Mouse (Mus musculus) hindbrain, embryonic 16.5 days (tissue): ENCODE measurements around the gene Cux2. TPM values are rescaled to one million over a fixed set of nuclear protein-coding genes. Genes with fewer than 3 reads are reported as not detected.

Source experiments
- ATAC-seq: fragments of 200-750 bp; cut with Nextera tagmentation; 2 replicates; pipeline ENCODE4 v1.8.0; 2017; ENCODE audit warnings: moderate TSS enrichment, moderate library complexity
- H3K27ac ChIP-seq: fragments of 300-500 bp; sonication (generic); 2 replicates; pipeline ENCODE4 v1.5.1; 2014; ENCODE audit warnings: low read depth, mild to moderate bottlenecking, control low read depth, low read length, moderate library complexity
- H3K27me3 ChIP-seq: fragments of 300-500 bp; sonication (generic); replicated peaks from 2 replicates; pipeline ENCODE4 v1.6.1; 2014; ENCODE audit warnings: low read length; ENCODE audit not compliant: control insufficient read depth, insufficient read depth
- H3K36me3 ChIP-seq: fragments of 300-500 bp; sonication (generic); 2 replicates; pipeline ENCODE4 v1.6.1; 2014; ENCODE audit warnings: mild to moderate bottlenecking, low read length, moderate library complexity, mixed read lengths; ENCODE audit not compliant: control insufficient read depth, insufficient read depth
- H3K4me1 ChIP-seq: fragments of 300-500 bp; sonication (generic); 2 replicates; pipeline ENCODE4 v1.6.1; 2014; ENCODE audit warnings: low read depth, low read length; ENCODE audit not compliant: control insufficient read depth, insufficient read depth
- H3K4me2 ChIP-seq: fragments of 300-500 bp; sonication (generic); 2 replicates; pipeline ENCODE4 v1.6.1; 2014; ENCODE audit warnings: mild to moderate bottlenecking, low read length, control low read depth, moderate library complexity
- H3K4me3 ChIP-seq: fragments of 300-500 bp; sonication (generic); 2 replicates; pipeline ENCODE4 v1.5.1; 2014; ENCODE audit warnings: mild to moderate bottlenecking, low read length, control low read depth, moderate library complexity
- H3K9ac ChIP-seq: fragments of 300-500 bp; sonication (generic); 2 replicates; pipeline ENCODE4 v1.6.1; 2014; ENCODE audit warnings: low read depth, mild to moderate bottlenecking, control low read depth, low read length, moderate library complexity
- H3K9me3 ChIP-seq: fragments of 300-500 bp; sonication (generic); 2 replicates; pipeline ENCODE4 v1.6.1; 2014; ENCODE audit warnings: mild to moderate bottlenecking, low read length, moderate library complexity; ENCODE audit not compliant: control insufficient read depth
- WGBS: fragments of 180-500 bp; shearing (Covaris S2); extraction: QIAGEN DNeasy Blood & Tissue Kit; methylation state at CpG from one replicate; pipeline ENCODE4 v1.1.7; 2014; 5-methylcytosine and 5-hydroxymethylcytosine counted together
- polyA plus RNA-seq: library from polyadenylated mRNA; unstranded; fragments of >200 nt; fragmentation: Nextera tagmentation; extraction: Ambion mirVana; gene quantifications from 2 replicates; pipeline ENCODE4 v1.2.1, GENCODE M21; 2015

Gene Cux2
- polyA plus RNA-seq, 1 experiment from 2014 or later = 16.7 TPM

DNA sequence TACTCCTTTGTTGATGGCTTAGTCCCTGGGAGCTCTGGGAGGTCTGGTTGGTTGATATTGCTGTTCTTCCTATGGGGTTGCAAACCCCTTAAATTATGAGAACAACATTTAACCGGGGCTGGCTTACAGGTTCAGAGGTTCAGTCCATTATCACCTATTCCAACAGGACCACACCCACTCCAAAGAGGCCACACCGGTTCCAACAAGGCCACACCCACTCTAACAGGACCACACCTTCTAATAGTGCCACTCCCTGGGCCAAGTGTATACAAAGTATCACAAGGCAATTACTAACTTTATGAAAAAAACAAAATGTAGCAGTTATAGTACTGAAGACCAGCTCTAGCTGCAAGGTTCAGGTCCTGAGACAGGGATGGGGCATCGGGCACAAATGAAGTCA is 34.6 kb upstream of the Cux2 start:
- Histone ChIP-seq H3K27me3 (no peaks in the 10 kb centered on the region), H3K36me3 (no peaks in the 10 kb centered on the region), H3K9ac (no peak overlapping the region), H3K27ac (no peak overlapping the region), H3K4me1 (no peaks in the 10 kb centered on the region), H3K9me3 (no peaks in the 10 kb centered on the region), H3K4me2 (no peak overlapping the region), H3K4me3 (no peak overlapping the region)
- no peak for ATAC-seq
- WGBS = 76% methylated on average over 3 of the region's 3 CpGs

DNA sequence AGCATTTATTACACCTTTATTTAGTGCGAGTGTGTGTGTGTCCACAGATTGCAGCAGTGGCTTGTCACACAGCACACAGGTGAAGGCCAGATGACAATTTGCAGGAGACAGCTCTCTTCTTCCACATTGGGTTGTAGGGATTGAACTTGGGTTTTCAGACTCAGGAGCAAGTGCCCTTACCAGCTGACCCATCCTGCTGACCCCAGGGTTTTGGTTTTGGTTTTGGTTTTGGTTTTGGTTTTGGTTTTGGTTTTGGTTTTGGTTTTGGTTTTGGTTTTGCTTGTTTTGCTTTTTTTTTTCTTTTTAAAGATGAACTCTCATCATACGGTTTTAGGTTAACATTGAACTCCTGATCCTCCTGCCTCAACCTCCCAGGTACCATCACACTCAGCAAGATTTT is 33.4 kb upstream of the Cux2 start:
- Histone ChIP-seq H3K4me2 (no peak overlapping the region), H3K27ac (no peak overlapping the region), H3K4me3 (no peak overlapping the region), H3K9me3 (no peaks in the 10 kb centered on the region), H3K27me3 (no peaks in the 10 kb centered on the region), H3K9ac (no peak overlapping the region), H3K4me1 (no peaks in the 10 kb centered on the region), H3K36me3 (no peaks in the 10 kb centered on the region)
- WGBS = 94% methylated on average over 2 of the region's 2 CpGs
- ATAC-seq = no peak

DNA sequence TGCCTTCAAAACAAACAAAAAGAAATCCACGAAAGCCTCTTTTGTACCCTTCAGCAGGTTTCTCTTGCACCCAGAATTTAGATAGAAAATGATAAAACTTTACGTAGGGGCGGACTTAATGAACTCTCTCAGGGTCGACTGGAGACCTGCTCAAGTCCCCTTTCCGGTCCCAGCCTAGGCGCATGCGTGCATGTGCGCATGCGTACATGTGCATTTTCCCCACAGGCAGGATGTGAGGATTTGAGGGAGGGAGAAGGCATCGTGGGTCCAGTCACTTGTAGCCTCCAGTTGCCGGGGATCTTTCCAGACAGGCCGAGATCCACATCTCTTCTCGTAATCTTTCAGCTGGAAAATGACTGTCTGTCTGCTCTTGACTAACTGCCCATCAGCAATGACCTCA is 31.6 kb upstream of the Cux2 start:
- Histone ChIP-seq H3K27me3 (no peaks in the 10 kb centered on the region), H3K4me1 (no peaks in the 10 kb centered on the region), H3K9ac (no peak overlapping the region), H3K27ac (no peak overlapping the region), H3K4me2 (no peak overlapping the region), H3K4me3 (no peak overlapping the region), H3K9me3 (no peaks in the 10 kb centered on the region), H3K36me3 (no peaks in the 10 kb centered on the region)
- WGBS = 89% methylated on average over 13 of the region's 13 CpGs
- no peak for ATAC-seq

DNA sequence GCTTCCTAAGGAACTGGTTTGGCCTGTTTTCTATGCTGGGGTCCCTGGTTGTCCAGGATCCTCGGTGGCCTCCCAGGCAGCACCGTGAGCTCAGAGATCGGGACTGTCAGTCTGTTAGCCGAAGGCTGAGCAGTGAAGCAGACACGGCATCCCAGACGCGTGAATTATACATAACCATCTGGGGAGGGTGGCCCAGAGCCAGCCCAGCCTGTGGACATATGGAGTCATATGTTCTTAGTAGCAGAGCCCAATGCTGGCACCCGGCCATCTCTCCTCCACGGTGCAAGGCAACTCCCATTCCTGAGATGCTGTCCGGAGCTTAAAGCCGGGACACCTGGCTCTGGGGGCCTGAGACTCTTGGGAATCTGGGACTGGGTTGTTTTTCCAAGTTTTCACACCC is 31.0 kb upstream of the Cux2 start:
- peak; percentile 70; the same call in 1 of the 2 replicates for ATAC-seq
- H3K4me2 ChIP-seq = no peak overlapping the region
- H3K4me1 ChIP-seq = no peaks in the 10 kb centered on the region
- no peak overlapping the region for H3K4me3 ChIP-seq
- no peak overlapping the region for H3K9ac ChIP-seq
- H3K9me3 ChIP-seq = no peaks in the 10 kb centered on the region
- H3K27me3 ChIP-seq = no peaks in the 10 kb centered on the region
- H3K36me3 ChIP-seq = no peaks in the 10 kb centered on the region
- H3K27ac ChIP-seq = peak overlapping the region; percentile 64; the same call in 1 of the 2 replicates
- 40% methylated on average over 11 of the region's 11 CpGs for WGBS

DNA sequence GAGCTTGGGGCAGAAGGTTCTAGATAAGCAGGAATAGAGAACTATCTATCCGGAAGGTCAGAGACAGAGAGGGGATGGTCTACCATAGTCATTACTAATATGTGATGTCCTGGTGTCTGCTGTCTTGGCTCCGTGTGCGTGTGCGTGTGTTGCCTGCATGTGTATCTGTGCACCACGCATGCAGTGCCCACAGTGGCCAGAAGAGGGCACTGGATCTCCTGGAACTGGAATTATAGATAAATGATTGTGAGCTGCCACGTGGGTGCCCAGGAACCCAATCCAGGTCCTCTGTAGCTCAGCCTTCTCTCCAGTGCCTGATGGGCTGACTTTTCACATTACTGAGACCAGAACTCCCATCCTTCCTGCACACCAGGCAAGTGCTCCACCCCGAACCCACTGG is 29.9 kb upstream of the Cux2 start:
- Histone ChIP-seq H3K27ac (no peak overlapping the region), H3K27me3 (no peaks in the 10 kb centered on the region), H3K9me3 (no peaks in the 10 kb centered on the region), H3K4me3 (no peak overlapping the region), H3K4me1 (no peaks in the 10 kb centered on the region), H3K4me2 (no peak overlapping the region), H3K9ac (no peak overlapping the region), H3K36me3 (no peaks in the 10 kb centered on the region)
- no peak for ATAC-seq
- WGBS = 87% methylated on average over 7 of the region's 7 CpGs

DNA sequence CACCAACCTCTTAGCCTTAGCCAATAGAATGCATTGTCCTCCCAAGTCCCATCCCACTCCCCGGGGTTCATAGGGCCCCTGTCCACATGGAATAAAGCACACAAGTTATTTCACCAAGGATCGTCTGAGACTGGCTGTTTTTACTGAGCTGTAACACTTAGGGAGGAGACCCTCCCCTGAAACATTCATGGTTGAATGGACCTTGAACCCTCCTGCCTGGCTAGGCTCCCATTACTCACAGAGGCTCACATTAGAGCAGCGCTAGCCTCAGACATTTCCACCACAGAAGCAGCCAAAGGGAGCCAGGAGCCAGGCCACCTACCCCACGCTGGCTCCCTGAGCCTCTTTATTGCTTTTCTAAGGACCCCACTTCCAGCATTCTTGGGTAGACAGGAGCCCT is 27.3 kb upstream of the Cux2 start:
- Histone ChIP-seq H3K4me2 (no peak overlapping the region), H3K36me3 (no peaks in the 10 kb centered on the region), H3K4me1 (no peaks in the 10 kb centered on the region), H3K4me3 (no peak overlapping the region), H3K27ac (no peak overlapping the region), H3K9me3 (no peaks in the 10 kb centered on the region), H3K9ac (no peak overlapping the region), H3K27me3 (no peaks in the 10 kb centered on the region)
- 72% methylated on average over 4 of the region's 4 CpGs for WGBS
- no peak for ATAC-seq

DNA sequence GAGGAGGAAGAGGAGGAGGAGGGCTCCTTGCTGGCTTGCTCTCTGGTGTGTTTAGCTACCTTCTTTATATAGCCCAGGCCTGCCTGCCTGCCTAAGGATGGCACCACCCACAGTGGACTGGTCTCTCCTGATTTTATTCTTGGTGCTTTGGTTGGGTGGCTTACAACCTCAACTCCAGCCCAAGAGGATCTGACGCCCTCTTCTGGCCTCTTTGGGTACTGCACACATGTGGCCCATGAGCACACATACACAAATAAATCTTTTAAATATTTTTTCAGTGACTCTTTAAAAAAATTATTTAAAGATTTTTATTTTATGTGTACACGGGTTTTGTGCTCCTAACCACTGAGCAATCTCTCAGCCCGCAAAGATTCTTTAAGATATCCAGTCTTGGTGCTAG is 25.8 kb upstream of the Cux2 start:
- Histone ChIP-seq H3K4me1 (no peaks in the 10 kb centered on the region), H3K27me3 (no peaks in the 10 kb centered on the region), H3K9ac (no peak overlapping the region), H3K4me2 (no peak overlapping the region), H3K9me3 (no peaks in the 10 kb centered on the region), H3K27ac (no peak overlapping the region), H3K4me3 (no peak overlapping the region), H3K36me3 (no peaks in the 10 kb centered on the region)
- 53% methylated on average over 3 of the region's 3 CpGs for WGBS
- no peak for ATAC-seq

DNA sequence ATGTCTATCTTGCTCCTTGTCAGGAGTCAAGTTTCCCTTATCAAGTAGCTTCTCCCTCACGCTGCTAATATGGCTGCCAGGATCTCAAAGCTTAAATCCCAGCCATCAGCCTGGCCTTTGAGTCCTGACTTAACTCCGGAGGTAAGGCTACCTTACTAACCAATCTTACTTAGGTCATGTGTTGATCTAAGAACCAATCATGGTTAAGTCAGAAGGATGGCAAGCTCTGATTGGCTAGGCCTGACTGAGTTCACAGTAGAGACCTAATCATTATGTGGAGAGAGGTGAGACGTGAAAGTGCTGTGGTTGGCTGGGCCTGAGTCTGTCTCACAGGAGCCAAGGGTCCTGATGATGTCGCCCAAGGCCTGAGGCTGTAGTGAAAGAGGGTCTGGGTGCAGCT is 22.1 kb upstream of the Cux2 start:
- ATAC-seq = no peak
- Histone ChIP-seq H3K9ac (no peak overlapping the region), H3K27me3 (no peaks in the 10 kb centered on the region), H3K9me3 (no peaks in the 10 kb centered on the region), H3K36me3 (no peaks in the 10 kb centered on the region), H3K27ac (no peak overlapping the region), H3K4me2 (no peak overlapping the region), H3K4me3 (no peak overlapping the region), H3K4me1 (no peaks in the 10 kb centered on the region)
- WGBS = 80% methylated on average over 4 of the region's 4 CpGs

DNA sequence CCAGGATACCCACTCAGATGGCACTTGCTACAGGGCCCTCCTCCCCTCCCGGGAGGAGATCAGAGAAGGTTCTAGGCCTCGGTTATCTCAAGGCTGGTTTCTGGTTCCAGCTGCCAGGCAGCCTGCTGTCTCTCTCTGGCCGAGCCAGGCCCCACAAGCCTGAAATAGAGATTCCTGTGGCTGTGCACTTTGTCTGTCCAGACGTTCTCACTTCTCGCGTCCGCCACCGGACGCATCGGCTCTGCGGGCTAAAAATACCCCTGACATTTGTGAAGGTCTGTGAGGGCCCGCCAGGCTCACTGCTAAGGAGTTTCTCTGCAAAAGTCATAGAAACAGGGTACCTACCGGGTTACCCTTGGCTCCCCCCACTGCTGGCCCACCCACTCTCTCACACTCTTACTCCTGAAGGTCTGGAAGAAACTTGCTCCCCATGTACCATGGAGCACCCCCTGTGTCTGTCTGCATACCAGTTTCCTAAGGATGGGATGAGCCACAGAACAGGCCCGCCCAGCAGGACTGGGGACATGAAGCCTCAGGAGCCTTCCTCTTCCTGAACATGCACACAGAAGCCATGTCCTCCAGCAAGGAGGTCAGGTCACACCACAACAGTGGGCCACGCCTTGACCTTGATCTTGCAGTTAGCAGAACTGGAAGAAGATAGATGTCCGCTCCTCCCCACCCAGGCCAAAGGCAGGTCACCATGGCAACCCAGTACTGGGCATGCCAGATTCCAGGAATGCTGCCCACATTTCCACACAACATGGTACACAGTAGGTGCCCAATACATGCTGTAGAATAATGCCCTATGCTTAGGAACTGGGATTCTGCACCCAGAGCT is 21.3 kb upstream of the Cux2 start:
- Histone ChIP-seq H3K9me3 (no peaks in the 10 kb centered on the region), H3K36me3 (no peaks in the 10 kb centered on the region), H3K27me3 (no peaks in the 10 kb centered on the region), H3K4me1 (no peaks in the 10 kb centered on the region), H3K4me2 (no peak overlapping the region), H3K9ac (no peak overlapping the region), H3K4me3 (no peak overlapping the region), H3K27ac (no peak overlapping the region)
- ATAC-seq = no peak
- 78% methylated on average over 16 of the region's 16 CpGs for WGBS
